Mouse (Mus musculus) adrenal gland, adult 18-20 months (tissue): ENCODE measurements around the gene Hacl1. TPM values are rescaled to one million over a fixed set of nuclear protein-coding genes. Genes with fewer than 3 reads are reported as not detected.
"Not testable (repeated sequence)": the region's sequence is repeated elsewhere in the genome, so short reads cannot be mapped to it uniquely, and the experiment has no call there.

Experiments used
- DNase-seq, 2 experiments: peaks; one replicate each; pipeline ENCODE4 v3.0.0; 2021 to 2022; ENCODE audit warnings: low spot score in 2 of 2
- total RNA-seq, 2 experiments: library from RNA; stranded (reverse); gene quantifications; 1 replicate in 1 of 2; 2 replicates in 1 of 2; pipeline ENCODE4 v1.2.3; 2021

The Hacl1 gene
- total RNA-seq, 2 experiments from 2014 or later, result 46.3 to 46.8 TPM

- DNase-seq, result peak in 1 of 2 experiments; percentile 62
Observed at GRCm38 (mm10) chr14:31644183-31644830, 3.2 kb upstream of the Hacl1 start.

GRCm38 (mm10) chr14:31641506-31642155, 545 bp upstream of the Hacl1 start:
- no peak for DNase-seq

- DNase-seq, result peak in 1 of 2 experiments; percentile 45
Observed at GRCm38 (mm10) chr14:31640346-31640889, 668 bp downstream of the Hacl1 start, which contains the start of gene Gm49387. Gm49387 (minus strand) TSS chr14:31640878.

- DNase-seq, result no peak
Observed at GRCm38 (mm10) chr14:31630677-31631076, 10.4 kb downstream of the Hacl1 start.

GRCm38 (mm10) chr14:31622748-31623147, 18.3 kb downstream of the Hacl1 start:
- no peak for DNase-seq

- no peak for DNase-seq
Observed at GRCm38 (mm10) chr14:31620591-31621223, 20.4 kb downstream of the Hacl1 start.

GRCm38 (mm10) chr14:31617997-31618396, 23.1 kb downstream of the Hacl1 start:
- DNase-seq, result no peak

GRCm38 (mm10) chr14:31617204-31617603, 23.9 kb downstream of the Hacl1 start:
- no peak for DNase-seq

GRCm38 (mm10) chr14:31613671-31614070, 27.4 kb downstream of the Hacl1 start:
- no peak for DNase-seq

- no peak for DNase-seq
Observed at GRCm38 (mm10) chr14:31611986-31612385, 29.1 kb downstream of the Hacl1 start.

- no peak for DNase-seq
Observed at GRCm38 (mm10) chr14:31605514-31605913, 35.6 kb downstream of the Hacl1 start.

- DNase-seq, result no peak
Observed at GRCm38 (mm10) chr14:31604916-31605315, 36.2 kb downstream of the Hacl1 start.

- not testable (repeated sequence) for DNase-seq
Observed at GRCm38 (mm10) chr14:31602616-31602979, 38.5 kb downstream of the Hacl1 start.

GRCm38 (mm10) chr14:31601908-31602615, 39.0 kb downstream of the Hacl1 start:
- DNase-seq, result no peak

- no peak for DNase-seq
Observed at GRCm38 (mm10) chr14:31597446-31597845, 43.6 kb downstream of the Hacl1 start.

- no peak for DNase-seq
Observed at GRCm38 (mm10) chr14:31596408-31596807, 44.7 kb downstream of the Hacl1 start.

GRCm38 (mm10) chr14:31594693-31595092, 46.4 kb downstream of the Hacl1 start:
- DNase-seq, result no peak

GRCm38 (mm10) chr14:31593036-31593435, 48.0 kb downstream of the Hacl1 start:
- DNase-seq, result no peak

- no peak for DNase-seq
Observed at GRCm38 (mm10) chr14:31591243-31591642, 49.8 kb downstream of the Hacl1 start, which contains the start of gene Colq. Colq (minus strand) TSS chr14:31591343.

- DNase-seq, result no peak
Observed at GRCm38 (mm10) chr14:31586451-31586850, 54.6 kb downstream of the Hacl1 start.

GRCm38 (mm10) chr14:31583082-31583481, 58.0 kb downstream of the Hacl1 start:
- DNase-seq, result no peak
